Mouse (Mus musculus): ENCODE results near the gene Vav2.

Gene Vav2

GRCm38 (mm10) chr2:27365296-27365695 lies 61.5 kb downstream of the Vav2 start:
- DNase-seq (ENCODE audit: low spot score): no peak

GRCm38 (mm10) chr2:27361786-27362185 lies 65.0 kb downstream of the Vav2 start:
- no peak for DNase-seq (ENCODE audit: low spot score)

- no peak for DNase-seq (ENCODE audit: low spot score)
Observed at GRCm38 (mm10) chr2:27358461-27358860, 68.4 kb downstream of the Vav2 start.

GRCm38 (mm10) chr2:27355684-27356083 lies 71.1 kb downstream of the Vav2 start:
- DNase-seq (ENCODE audit: low spot score): no peak

- no peak for DNase-seq (ENCODE audit: low spot score)
Observed at GRCm38 (mm10) chr2:27354610-27355211, 72.1 kb downstream of the Vav2 start.

- peak; percentile 57 for DNase-seq (ENCODE audit: low spot score)
Observed at GRCm38 (mm10) chr2:27352720-27353119, 74.1 kb downstream of the Vav2 start.

GRCm38 (mm10) chr2:27350371-27350770 lies 76.5 kb downstream of the Vav2 start:
- DNase-seq (ENCODE audit: low spot score): no peak

GRCm38 (mm10) chr2:27343984-27344453 lies 82.8 kb downstream of the Vav2 start:
- no peak for DNase-seq (ENCODE audit: low spot score)

- no peak for DNase-seq (ENCODE audit: low spot score)
Observed at GRCm38 (mm10) chr2:27340682-27341081, 86.2 kb downstream of the Vav2 start.

GRCm38 (mm10) chr2:27339051-27339450 lies 87.8 kb downstream of the Vav2 start:
- DNase-seq (ENCODE audit: low spot score): no peak

- DNase-seq (ENCODE audit: low spot score): no peak
Observed at GRCm38 (mm10) chr2:27337261-27337660, 89.6 kb downstream of the Vav2 start.

- DNase-seq (ENCODE audit: low spot score): no peak
Observed at GRCm38 (mm10) chr2:27336600-27336999, 90.2 kb downstream of the Vav2 start.

- DNase-seq (ENCODE audit: low spot score): peak; percentile 59
Observed at GRCm38 (mm10) chr2:27334816-27335215, 92.0 kb downstream of the Vav2 start.

GRCm38 (mm10) chr2:27331560-27331959 lies 95.3 kb downstream of the Vav2 start:
- no peak for DNase-seq (ENCODE audit: low spot score)

GRCm38 (mm10) chr2:27330446-27330845 lies 96.4 kb downstream of the Vav2 start:
- DNase-seq (ENCODE audit: low spot score): peak; percentile 52

GRCm38 (mm10) chr2:27329386-27330060 lies 97.3 kb downstream of the Vav2 start:
- no peak for DNase-seq (ENCODE audit: low spot score)

- DNase-seq (ENCODE audit: low spot score): no peak
Observed at GRCm38 (mm10) chr2:27328613-27329041, 98.2 kb downstream of the Vav2 start.

GRCm38 (mm10) chr2:27327886-27328285 lies 98.9 kb downstream of the Vav2 start:
- DNase-seq (ENCODE audit: low spot score): no peak

GRCm38 (mm10) chr2:27327076-27327475 lies 99.8 kb downstream of the Vav2 start:
- DNase-seq (ENCODE audit: low spot score): no peak

- DNase-seq (ENCODE audit: low spot score): no peak
Observed at GRCm38 (mm10) chr2:27326357-27326756, 100.5 kb downstream of the Vav2 start.

GRCm38 (mm10) chr2:27324690-27325089 lies 102.1 kb downstream of the Vav2 start:
- DNase-seq (ENCODE audit: low spot score): no peak

- DNase-seq (ENCODE audit: low spot score): no peak
Observed at GRCm38 (mm10) chr2:27321431-27321875, 105.4 kb downstream of the Vav2 start.

- no peak for DNase-seq (ENCODE audit: low spot score)
Observed at GRCm38 (mm10) chr2:27320820-27321219, 106.0 kb downstream of the Vav2 start.

- DNase-seq (ENCODE audit: low spot score): peak; percentile 66
Observed at GRCm38 (mm10) chr2:27318606-27319005, 108.2 kb downstream of the Vav2 start.
